Comparison of ENCODE assay signal across 8 mouse cellular contexts in genomic region chr16:91597672-91598010, GRCm38 (mm10). TPM values are rescaled to one million over a fixed set of nuclear protein-coding genes. Genes with fewer than 3 reads are reported as not detected.
DNase-seq lines count a peak whose midpoint lies in the region; ATAC-seq lines count a peak whose summit lies in the region.

Gene Tmem50b, minus strand, starts transcription at chr16:91597800.

- peak; percentile 75 for DNase-seq in MEL-GATA-1-ER (ENCODE audit: extremely low read depth, low read depth)
- peak; percentile 100 for DNase-seq in cerebellum, adult 8-10 months
- peak; percentile 97 for DNase-seq in forelimb bud, embryonic 11.5 days (ENCODE audit: low read depth, low spot score)
- DNase-seq in layer of hippocampus, adult 9-10 months (ENCODE audit: low spot score): peak; percentile 97
- DNase-seq in ovary, postnatal 10 days (ENCODE audit: low spot score): peak; percentile 93
- peak; percentile 97 to 99 for DNase-seq in thymus, postnatal 10 days (ENCODE audit: low spot score in 2 of 2)

- peak within 1 kb of the TSS; percentile 83 for H3K9ac ChIP-seq in lung, embryonic 16.5 days (ENCODE audit: low read length)

- ATAC-seq in hematopoietic stem cell, adult 5-6 weeks (replicated peaks in 1 of 2; ENCODE audit: insufficient read depth in 1 of 2, low FRiP score in 2 of 2, low TSS enrichment in 1 of 2, low read depth in 1 of 2, poor library complexity in 2 of 2, severe bottlenecking in 2 of 2): peak; percentile 96 to 98
- peak; percentile 99 for ATAC-seq in lung, embryonic 16.5 days (ENCODE audit: low read depth)

- no peaks in the 10 kb centered on the region for H3K36me3 ChIP-seq in lung, embryonic 16.5 days (ENCODE audit: control insufficient read depth, insufficient read depth, low read length)

- H3K27me3 ChIP-seq in lung, embryonic 16.5 days (ENCODE audit: control insufficient read depth, insufficient read depth, low read depth, low read length): peaks cover 2% of the 10 kb centered on the region; the same call in 1 of the 2 replicates

- peak within 1 kb of the TSS; percentile 96 for H3K4me2 ChIP-seq in lung, embryonic 16.5 days (ENCODE audit: low read depth, low read length)

- H3K4me3 ChIP-seq in lung, embryonic 16.5 days (ENCODE audit: low read length): peak within 1 kb of the TSS; percentile 88

- H3K9me3 ChIP-seq in lung, embryonic 16.5 days (ENCODE audit: control insufficient read depth, low read length): no peaks in the 10 kb centered on the region

- peaks cover 8% of the 10 kb centered on the region for H3K4me1 ChIP-seq in lung, embryonic 16.5 days (replicated peaks; ENCODE audit: control insufficient read depth, insufficient read depth, low read length)

- WGBS in lung, embryonic 16.5 days: under 1% methylated on average over 33 of the region's 34 CpGs

- peak within 1 kb of the TSS; percentile 61 for H3K27ac ChIP-seq in lung, embryonic 16.5 days (ENCODE audit: low read length)

RNA-seq across cellular contexts. Expression of gene Tmem50b, which starts in this region (rescaled TPM):
- 11.6 and 21.4 TPM in 2 replicates for total RNA-seq in hematopoietic stem cell, adult 5-6 weeks (2017)
- polyA plus RNA-seq in lung, embryonic 16.5 days (2015; fragmentation: Nextera tagmentation; extraction: Ambion mirVana): 55.4 and 59.1 TPM in 2 replicates

Comparison
In these comparisons a context has a peak if more than half of its experiments do, and no peak if none do; other contexts are left out.
1. Peak in every context shown above with its lines: DNase-seq, ATAC-seq, H3K4me3 ChIP-seq and H3K27ac ChIP-seq.